In genomic region chr4:115648752-115649151, GRCm38 (mm10) we compare ENCODE assay signal across 39 mouse cellular contexts. TPM values are rescaled to one million over a fixed set of nuclear protein-coding genes. Genes with fewer than 3 reads are reported as not detected.
DNase-seq lines count a peak whose midpoint lies in the region; ATAC-seq and TF ChIP-seq lines count a peak whose summit lies in the region.
"Had no signal": no experiment of that assay in that cellular context is flagged by ENCODE, and none has a peak within 500 bp of the region (broad histone marks: within the 10 kb centered on the region; RNA-seq: fewer than 3 reads in every experiment).

No protein-coding gene starts in this region.

- no peak overlapping the region for H3K4me2 ChIP-seq in heart, embryonic 11.5 days
- H3K4me2 ChIP-seq in midbrain, embryonic 11.5 days: no peak overlapping the region
- no peak overlapping the region for H3K4me2 ChIP-seq in midbrain, embryonic 14.5 days (ENCODE audit: low read length)
- H3K4me2 ChIP-seq: embryonic facial prominence, embryonic 13.5 days; hindbrain, embryonic 12.5 days; limb, embryonic 15.5 days; liver, embryonic 13.5 days; midbrain, embryonic 15.5 days; neural tube, embryonic 15.5 days; stomach, embryonic 15.5 days had no signal

- peak overlapping the region; percentile 43 for H3K27ac ChIP-seq in heart, adult 2 months
- no peak overlapping the region for H3K27ac ChIP-seq in heart, embryonic 11.5 days (ENCODE audit: low read depth, low read length)
- no peak overlapping the region for H3K27ac ChIP-seq in midbrain, embryonic 11.5 days (ENCODE audit: low read depth, low read length)
- no peak overlapping the region for H3K27ac ChIP-seq in midbrain, embryonic 14.5 days (replicated peaks; ENCODE audit: low read depth, low read length)
- H3K27ac ChIP-seq: embryonic facial prominence, embryonic 13.5 days; hindbrain, embryonic 12.5 days; hindbrain, postnatal 0 days; limb, embryonic 10.5 days; limb, embryonic 15.5 days; liver, embryonic 13.5 days; midbrain, embryonic 15.5 days; neural tube, embryonic 15.5 days; stomach, embryonic 15.5 days had no signal

- no peak for TF ChIP-seq POLR2A in heart, adult 2 months (IDR thresholded peaks at IDR 0.05; ENCODE audit: insufficient read depth, low read depth, low read length)

- peaks cover 3% of the 10 kb centered on the region for H3K4me1 ChIP-seq in heart, adult 2 months (ENCODE audit: control insufficient read depth, insufficient read depth, low read length)
- no peaks in the 10 kb centered on the region for H3K4me1 ChIP-seq in heart, embryonic 11.5 days (ENCODE audit: control insufficient read depth, insufficient read depth, low read length)
- H3K4me1 ChIP-seq in midbrain, embryonic 11.5 days (ENCODE audit: control insufficient read depth, insufficient read depth, low read length): no peaks in the 10 kb centered on the region
- no peaks in the 10 kb centered on the region for H3K4me1 ChIP-seq in midbrain, embryonic 14.5 days (ENCODE audit: control insufficient read depth, insufficient read depth, low read length)
- H3K4me1 ChIP-seq: embryonic facial prominence, embryonic 13.5 days; hindbrain, embryonic 12.5 days; limb, embryonic 10.5 days; limb, embryonic 15.5 days; liver, embryonic 13.5 days; megakaryocyte, embryonic 14.5 days; midbrain, embryonic 15.5 days; neural tube, embryonic 15.5 days; stomach, embryonic 15.5 days had no signal

- peak; percentile 50 for DNase-seq in gastrocnemius, adult 18-20 months (ENCODE audit: low spot score)
- DNase-seq in gastrocnemius, postnatal 14 days: no peak
- DNase-seq in heart, adult 2 months: peak in 1 of 2 experiments; percentile 42
- DNase-seq in midbrain, embryonic 11.5 days (ENCODE audit: low spot score, missing footprints): peak; percentile 21
- no peak for DNase-seq in midbrain, embryonic 14.5 days
- DNase-seq in urinary bladder, postnatal 25 days (ENCODE audit: low spot score): no peak
- DNase-seq in yolk sac, embryonic 10.5 days (ENCODE audit: low spot score): no peak
- DNase-seq: cerebellum, adult 11-12 months; cerebellum, adult 9-11 months; forebrain, postnatal 0 days; kidney, adult 8-10 months; kidney, postnatal 14 days; layer of hippocampus, adult 9-11 months; liver, embryonic 13.5 days; retina, postnatal 1 day; right cerebral cortex, postnatal 14 days; thymus, postnatal 14 days had no signal

- H3K9me3 ChIP-seq in heart, embryonic 11.5 days (replicated peaks; ENCODE audit: control insufficient read depth, low read length): no peaks in the 10 kb centered on the region
- H3K9me3 ChIP-seq in midbrain, embryonic 11.5 days (ENCODE audit: control insufficient read depth, low read length): no peaks in the 10 kb centered on the region
- H3K9me3 ChIP-seq in midbrain, embryonic 14.5 days (ENCODE audit: control insufficient read depth, low read length): no peaks in the 10 kb centered on the region
- H3K9me3 ChIP-seq: embryonic facial prominence, embryonic 13.5 days; hindbrain, embryonic 12.5 days; limb, embryonic 10.5 days; limb, embryonic 15.5 days; liver, embryonic 13.5 days; midbrain, embryonic 15.5 days; neural tube, embryonic 15.5 days; stomach, embryonic 15.5 days had no signal

- no peak overlapping the region for H3K4me3 ChIP-seq in heart, adult 2 months
- no peak overlapping the region for H3K4me3 ChIP-seq in heart, embryonic 11.5 days (ENCODE audit: low read depth, low read length)
- no peak overlapping the region for H3K4me3 ChIP-seq in midbrain, embryonic 11.5 days (ENCODE audit: low read depth, low read length)
- H3K4me3 ChIP-seq in midbrain, embryonic 14.5 days (replicated peaks; ENCODE audit: low read depth, low read length): no peak overlapping the region
- H3K4me3 ChIP-seq: embryonic facial prominence, embryonic 13.5 days; hindbrain, embryonic 12.5 days; limb, embryonic 10.5 days; limb, embryonic 15.5 days; liver, embryonic 13.5 days; megakaryocyte, embryonic 14.5 days; midbrain, embryonic 15.5 days; neural tube, embryonic 15.5 days; stomach, embryonic 15.5 days had no signal

- no peak for TF ChIP-seq CTCF in heart, adult 2 months (IDR thresholded peaks at IDR 0.05)

- no peaks in the 10 kb centered on the region for H3K79me2 ChIP-seq in heart, adult 2 months (replicated peaks; ENCODE audit: control insufficient read depth, insufficient read depth, low read length)

- H3K27me3 ChIP-seq in heart, adult 2 months (ENCODE audit: control insufficient read depth, insufficient read depth, low read length): no peaks in the 10 kb centered on the region
- no peaks in the 10 kb centered on the region for H3K27me3 ChIP-seq in heart, embryonic 11.5 days (ENCODE audit: control insufficient read depth, insufficient read depth, low read length)
- H3K27me3 ChIP-seq in midbrain, embryonic 11.5 days (ENCODE audit: control insufficient read depth, insufficient read depth, low read length): no peaks in the 10 kb centered on the region
- no peaks in the 10 kb centered on the region for H3K27me3 ChIP-seq in midbrain, embryonic 14.5 days (ENCODE audit: control insufficient read depth, insufficient read depth, low read length)
- H3K27me3 ChIP-seq: embryonic facial prominence, embryonic 13.5 days; hindbrain, embryonic 12.5 days; limb, embryonic 15.5 days; liver, embryonic 13.5 days; midbrain, embryonic 15.5 days; neural tube, embryonic 15.5 days; Patski; stomach, embryonic 15.5 days had no signal

- H3K36me3 ChIP-seq in heart, adult 2 months (ENCODE audit: control insufficient read depth, insufficient read depth, low read length): peaks cover 4% of the 10 kb centered on the region; the same call in 1 of the 2 replicates
- no peaks in the 10 kb centered on the region for H3K36me3 ChIP-seq in heart, embryonic 11.5 days (ENCODE audit: control insufficient read depth, insufficient read depth, low read length)
- H3K36me3 ChIP-seq in midbrain, embryonic 11.5 days (ENCODE audit: control insufficient read depth, insufficient read depth, low read length): no peaks in the 10 kb centered on the region
- no peaks in the 10 kb centered on the region for H3K36me3 ChIP-seq in midbrain, embryonic 14.5 days (ENCODE audit: control insufficient read depth, insufficient read depth, low read length)
- H3K36me3 ChIP-seq: embryonic facial prominence, embryonic 13.5 days; hindbrain, embryonic 12.5 days; limb, embryonic 10.5 days; limb, embryonic 15.5 days; liver, embryonic 13.5 days; midbrain, embryonic 15.5 days; neural tube, embryonic 15.5 days; stomach, embryonic 15.5 days had no signal

- WGBS in heart, adult 2 months: 63% methylated on average over 2 of the region's 2 CpGs
- WGBS in heart, embryonic 11.5 days (ENCODE audit: insufficient replicate concordance): 49% methylated on average over 2 of the region's 2 CpGs
- 76% methylated on average over 2 of the region's 2 CpGs for WGBS in midbrain, embryonic 11.5 days
- 73% methylated on average over 2 of the region's 2 CpGs for WGBS in midbrain, embryonic 14.5 days

- no peak for TF ChIP-seq EP300 in heart, adult 2 months (IDR thresholded peaks at IDR 0.05; ENCODE audit: insufficient read depth, low read depth, low read length)

- intact Hi-C loops in gastrocnemius, postnatal 14 days (cut with DNase I; ENCODE audit: low total_unique reads): no loop called here
- intact Hi-C loops in heart, adult 2 months (cut with DNase I): loop anchor here (5.0 to 10.0 kb wide), 2 partner anchors 166 to 196 kb away; no protein-coding TSS in a partner anchor

- ATAC-seq in heart, embryonic 11.5 days (replicated peaks; ENCODE audit: insufficient number of reproducible peaks, low FRiP score, low TSS enrichment): no peak
- no peak for ATAC-seq in midbrain, embryonic 11.5 days (ENCODE audit: low FRiP score)
- no peak for ATAC-seq in midbrain, embryonic 14.5 days (ENCODE audit: low FRiP score, low TSS enrichment)
- ATAC-seq: forebrain, postnatal 0 days; hindbrain, postnatal 0 days; intestine, embryonic 16.5 days; midbrain, embryonic 15.5 days; Patski had no signal

- H3K9ac ChIP-seq in heart, adult 2 months (ENCODE audit: low read depth, low read length): no peak overlapping the region
- H3K9ac ChIP-seq in heart, embryonic 11.5 days (ENCODE audit: low read depth, low read length): no peak overlapping the region
- H3K9ac ChIP-seq in midbrain, embryonic 11.5 days (ENCODE audit: low read length): no peak overlapping the region
- no peak overlapping the region for H3K9ac ChIP-seq in midbrain, embryonic 14.5 days (replicated peaks; ENCODE audit: low read length)
- H3K9ac ChIP-seq: embryonic facial prominence, embryonic 13.5 days; forebrain, postnatal 0 days; hindbrain, embryonic 12.5 days; limb, embryonic 15.5 days; liver, embryonic 13.5 days; midbrain, embryonic 15.5 days; neural tube, embryonic 15.5 days; stomach, embryonic 15.5 days had no signal

RNA-seq across cellular contexts. Expression of gene Cyp4b1, which starts 1.2 kb away (rescaled TPM):
- 1 to 10 TPM; 4.1 to 4.9 TPM for total RNA-seq in gastrocnemius, adult 18-20 months (2021)
- total RNA-seq in gastrocnemius, postnatal 14 days (2021): 1 to 10 TPM; 1.7 to 3.1 TPM
- 10 to 100 TPM; 28.3 to 29.2 TPM for total RNA-seq in heart, adult 2 months (2021)
- polyA plus RNA-seq in heart, adult 2 months (2012; rRNA removed): 56.5 and 61.1 TPM in 2 replicates
- polyA plus RNA-seq in heart, embryonic 11.5 days (2014; fragmentation: Nextera tagmentation; extraction: Ambion mirVana): 0.53 and 0.83 TPM in 2 replicates
- polyA plus RNA-seq in midbrain, embryonic 11.5 days (2014; fragmentation: Nextera tagmentation; extraction: Ambion mirVana): 0.12 TPM in 1 of 2 replicates, not detected in the other
- polyA plus RNA-seq in midbrain, embryonic 14.5 days (2014; fragmentation: Nextera tagmentation; extraction: Ambion mirVana): 0.54 and 0.67 TPM in 2 replicates
- total RNA-seq: CH12.LX; ES-E14; granulocyte monocyte progenitor cell, adult 5-6 weeks had no signal
- polyA plus RNA-seq: C2C12; forebrain, embryonic 11.5 days; limb, embryonic 10.5 days had no signal

RNA-seq across cellular contexts. Expression of gene Cyp4a32, which starts 48.0 kb away (rescaled TPM):
- total RNA-seq in gastrocnemius, adult 18-20 months (2021): not detected
- total RNA-seq in gastrocnemius, postnatal 14 days (2021): not detected
- total RNA-seq in heart, adult 2 months (2021): not detected
- polyA plus RNA-seq in heart, adult 2 months (2012; rRNA removed): not detected in 2 replicates
- polyA plus RNA-seq in heart, embryonic 11.5 days (2014; fragmentation: Nextera tagmentation; extraction: Ambion mirVana): not detected in 2 replicates
- not detected in 2 replicates for polyA plus RNA-seq in midbrain, embryonic 11.5 days (2014; fragmentation: Nextera tagmentation; extraction: Ambion mirVana)
- not detected in 2 replicates for polyA plus RNA-seq in midbrain, embryonic 14.5 days (2014; fragmentation: Nextera tagmentation; extraction: Ambion mirVana)
- total RNA-seq: CH12.LX; common myeloid progenitor, adult 5-6 weeks; ES-E14; forebrain, postnatal 0 days; granulocyte monocyte progenitor cell, adult 5-6 weeks; hindbrain, postnatal 0 days; left cerebral cortex, postnatal 10 days had no signal
- polyA plus RNA-seq: C2C12; embryonic facial prominence, embryonic 13.5 days; forebrain, embryonic 11.5 days; forebrain, postnatal 0 days; heart, postnatal 0 days; hindbrain, embryonic 12.5 days; hindbrain, postnatal 0 days; intestine, embryonic 16.5 days; limb, embryonic 10.5 days; limb, embryonic 15.5 days; liver, embryonic 13.5 days; lung, postnatal 0 days; midbrain, embryonic 15.5 days; neural tube, embryonic 15.5 days; Patski; stomach, embryonic 15.5 days; urinary bladder, adult 2 months had no signal

Comparison
In these comparisons a context has a peak if more than half of its experiments do, and no peak if none do; other contexts are left out.
1. DNase-seq: peak in gastrocnemius, adult 18-20 months (single experiment) and midbrain, embryonic 11.5 days (single experiment); none in gastrocnemius, postnatal 14 days (single experiment), midbrain, embryonic 14.5 days (single experiment), urinary bladder, postnatal 25 days (single experiment) and yolk sac, embryonic 10.5 days (single experiment).
2. RNA of gene Cyp4b1, which starts 1.2 kb away (polyA plus RNA-seq): 56.5 to 61.1 TPM in heart, adult 2 months; 0.54 to 0.67 TPM in midbrain, embryonic 14.5 days, 0.53 to 0.83 TPM in heart, embryonic 11.5 days and 0.12 TPM in midbrain, embryonic 11.5 days; every median in the first group is over 10 times any median in the second.